Mouse (Mus musculus) limb, embryonic 13.5 days (tissue): Measurements from ENCODE around the gene Mycl. TPM values are rescaled to one million over a fixed set of nuclear protein-coding genes. Genes with fewer than 3 reads are reported as not detected.
A peak's percentile ranks its signal among the peaks of the same experiment; 100 is the strongest.
"Not testable (repeated sequence)": the region's sequence is repeated elsewhere in the genome, so short reads cannot be mapped to it uniquely, and the experiment has no call there.

Experiments used
- ATAC-seq: fragments of 200-750 bp; cut with Nextera tagmentation; 2 replicates; pipeline ENCODE4 v1.8.0; 2017; ENCODE audit warnings: low read depth, moderate number of reproducible peaks, moderate TSS enrichment; ENCODE audit not compliant: low FRiP score
- H3K27ac ChIP-seq: fragments of 300-500 bp; sonication (generic); 2 replicates; pipeline ENCODE4 v1.5.1; 2015; ENCODE audit warnings: inconsistent platforms, mild to moderate bottlenecking, moderate library complexity
- H3K27me3 ChIP-seq: fragments of 300-500 bp; sonication (generic); 2 replicates; pipeline ENCODE4 v1.6.1; 2015; ENCODE audit warnings: mild to moderate bottlenecking, inconsistent platforms
- H3K36me3 ChIP-seq: fragments of 300-500 bp; sonication (generic); 2 replicates; pipeline ENCODE4 v1.6.1; 2015; ENCODE audit warnings: inconsistent platforms, mild to moderate bottlenecking, moderate library complexity
- H3K4me1 ChIP-seq: fragments of 300-500 bp; sonication (generic); 2 replicates; pipeline ENCODE4 v1.6.1; 2015; ENCODE audit warnings: inconsistent platforms
- H3K4me2 ChIP-seq: fragments of 300-500 bp; sonication (generic); replicated peaks from 2 replicates; pipeline ENCODE4 v1.6.1; 2015; ENCODE audit warnings: inconsistent platforms, mild to moderate bottlenecking, moderate library complexity
- H3K4me3 ChIP-seq: fragments of 300-500 bp; sonication (generic); 2 replicates; pipeline ENCODE4 v1.5.1; 2015; ENCODE audit warnings: moderate library complexity, mild to moderate bottlenecking, inconsistent platforms
- H3K9ac ChIP-seq: fragments of 300-500 bp; sonication (generic); 2 replicates; pipeline ENCODE4 v1.6.1; 2015; ENCODE audit warnings: mild to moderate bottlenecking, inconsistent platforms
- H3K9me3 ChIP-seq: fragments of 300-500 bp; sonication (generic); 2 replicates; pipeline ENCODE4 v1.6.1; 2016; ENCODE audit warnings: inconsistent platforms
- WGBS: fragments of 180-500 bp; shearing (Covaris S2); methylation state at CpG from one replicate; pipeline ENCODE4 v1.1.7; 2015; 5-methylcytosine and 5-hydroxymethylcytosine counted together
- polyA plus RNA-seq: library from polyadenylated mRNA; unstranded; fragments of >200 nt; fragmentation: Nextera tagmentation; extraction: Ambion mirVana; gene quantifications from 2 replicates; pipeline ENCODE4 v1.2.1, GENCODE M21; 2015

Mycl gene
- polyA plus RNA-seq, 1 experiment from 2014 or later, result 28.2 TPM

- H3K4me3 ChIP-seq, result no peak overlapping the region
- H3K36me3 ChIP-seq, result peaks cover 19% of the 10 kb centered on the region
- H3K27me3 ChIP-seq, result 0 out of 2 replicates have a peak, but pooled peaks cover 6% of the 10 kb centered on the region
- 66% methylated on average over 14 of the region's 14 CpGs for WGBS
- no peak for ATAC-seq
- H3K4me2 ChIP-seq, result 0 out of 2 replicates have a peak overlapping the region, but pooled peaks have one; percentile 4
- peaks cover 40% of the 10 kb centered on the region for H3K4me1 ChIP-seq
- no peak overlapping the region for H3K27ac ChIP-seq
- no peaks in the 10 kb centered on the region for H3K9me3 ChIP-seq
- H3K9ac ChIP-seq, result no peak overlapping the region
Observed at GRCm38 (mm10) chr4:123000130-123000529, 4.7 kb downstream of the Mycl start.

GRCm38 (mm10) chr4:123000617-123001342, 5.3 kb downstream of the Mycl start:
- Histone ChIP-seq H3K36me3 (peaks cover 19% of the 10 kb centered on the region), H3K4me2 (no peak overlapping the region), H3K4me3 (no peak overlapping the region), H3K9me3 (no peaks in the 10 kb centered on the region), H3K9ac (no peak overlapping the region), H3K27me3 (0 out of 2 replicates have a peak, but pooled peaks cover 6% of the 10 kb centered on the region), H3K27ac (no peak overlapping the region), H3K4me1 (peaks cover 45% of the 10 kb centered on the region)
- WGBS, result 62% methylated on average over 17 of the region's 17 CpGs
- peak; percentile 54 for ATAC-seq

- Histone ChIP-seq H3K4me3 (no peak overlapping the region), H3K36me3 (peaks cover 14% of the 10 kb centered on the region), H3K9me3 (no peaks in the 10 kb centered on the region), H3K27ac (peak overlapping the region; percentile 65), H3K4me2 (peak overlapping the region; percentile 12), H3K4me1 (peaks cover 18% of the 10 kb centered on the region), H3K27me3 (no peaks in the 10 kb centered on the region), H3K9ac (no peak overlapping the region)
- ATAC-seq, result peak; percentile 57; the same call in 1 of the 2 replicates
- 36% methylated on average over 15 of the region's 15 CpGs for WGBS
Observed at GRCm38 (mm10) chr4:123005054-123005966, 9.9 kb downstream of the Mycl start.

- H3K4me3 ChIP-seq, H3K36me3 ChIP-seq, ATAC-seq, H3K4me1 ChIP-seq, H3K9me3 ChIP-seq, H3K27ac ChIP-seq, H3K9ac ChIP-seq, H3K27me3 ChIP-seq, H3K4me2 ChIP-seq: not testable (repeated sequence)
- 92% methylated on average over 4 of the region's 4 CpGs for WGBS
Observed at GRCm38 (mm10) chr4:123012501-123012900, 17.0 kb downstream of the Mycl start.

- Histone ChIP-seq H3K4me1 (peaks cover 16% of the 10 kb centered on the region), H3K36me3 (no peaks in the 10 kb centered on the region), H3K9ac (no peak overlapping the region), H3K9me3 (no peaks in the 10 kb centered on the region), H3K4me3 (no peak overlapping the region), H3K4me2 (no peak overlapping the region), H3K27me3 (no peaks in the 10 kb centered on the region), H3K27ac (no peak overlapping the region)
- 68% methylated on average over 5 of the region's 5 CpGs for WGBS
- ATAC-seq, result no peak
Observed at GRCm38 (mm10) chr4:123013346-123013945, 18.0 kb downstream of the Mycl start.

GRCm38 (mm10) chr4:123013949-123014406, 18.5 kb downstream of the Mycl start:
- Histone ChIP-seq H3K36me3 (no peaks in the 10 kb centered on the region), H3K27me3 (no peaks in the 10 kb centered on the region), H3K9ac (no peak overlapping the region), H3K27ac (no peak overlapping the region), H3K4me1 (peaks cover 22% of the 10 kb centered on the region), H3K4me2 (no peak overlapping the region), H3K9me3 (no peaks in the 10 kb centered on the region), H3K4me3 (no peak overlapping the region)
- no peak for ATAC-seq
- 60% methylated on average over 3 of the region's 3 CpGs for WGBS

GRCm38 (mm10) chr4:123014501-123015282, 19.2 kb downstream of the Mycl start:
- WGBS, result 44% methylated on average over 7 of the region's 7 CpGs
- ATAC-seq, result no peak
- H3K4me1 ChIP-seq, result peaks cover 25% of the 10 kb centered on the region

GRCm38 (mm10) chr4:123016451-123016957, 21.1 kb downstream of the Mycl start, which contains the start of gene Trit1:
Gene Trit1 (plus strand): TSS chr4:123016597.
- Histone ChIP-seq H3K27ac (peak within 1 kb of the TSS; percentile 91), H3K9ac (peak within 1 kb of the TSS; percentile 92), H3K36me3 (peaks cover 17% of the 10 kb centered on the region), H3K27me3 (no peaks in the 10 kb centered on the region), H3K4me1 (peaks cover 25% of the 10 kb centered on the region), H3K4me2 (peak within 1 kb of the TSS; percentile 91), H3K9me3 (no peaks in the 10 kb centered on the region), H3K4me3 (peak within 1 kb of the TSS; percentile 93)
- peak; percentile 96 for ATAC-seq
- under 1% methylated on average over 34 of the region's 34 CpGs for WGBS

More at GRCm38 (mm10) chr4:123014501-123015282, 19.2 kb downstream of the Mycl start:
- no peaks in the 10 kb centered on the region for H3K27me3 ChIP-seq
- no peak overlapping the region for H3K9ac ChIP-seq
- no peaks in the 10 kb centered on the region for H3K9me3 ChIP-seq
- peaks cover 1% of the 10 kb centered on the region; the same call in 1 of the 2 replicates for H3K36me3 ChIP-seq
- no peak overlapping the region for H3K4me2 ChIP-seq
- no peak overlapping the region for H3K4me3 ChIP-seq
- no peak overlapping the region for H3K27ac ChIP-seq

- WGBS, result 94% methylated on average over 3 of the region's 3 CpGs
- H3K9ac ChIP-seq, result no peak overlapping the region
- no peak for ATAC-seq
- no peaks in the 10 kb centered on the region for H3K9me3 ChIP-seq
- peaks cover 36% of the 10 kb centered on the region for H3K36me3 ChIP-seq
- no peak overlapping the region for H3K4me2 ChIP-seq
- no peak overlapping the region for H3K27ac ChIP-seq
- peaks cover 25% of the 10 kb centered on the region for H3K4me1 ChIP-seq
- H3K27me3 ChIP-seq, result no peaks in the 10 kb centered on the region
- H3K4me3 ChIP-seq, result no peak overlapping the region
Observed at GRCm38 (mm10) chr4:123021591-123021990, 26.1 kb downstream of the Mycl start.

GRCm38 (mm10) chr4:123022896-123023295, 27.4 kb downstream of the Mycl start:
- no peak overlapping the region for H3K9ac ChIP-seq
- WGBS, result 100% methylated on average over 1 of the region's 1 CpGs
- H3K27me3 ChIP-seq, result no peaks in the 10 kb centered on the region
- no peak overlapping the region for H3K4me2 ChIP-seq
- H3K4me3 ChIP-seq, result no peak overlapping the region
- peaks cover 17% of the 10 kb centered on the region for H3K4me1 ChIP-seq
- H3K36me3 ChIP-seq, result peaks cover 43% of the 10 kb centered on the region
- H3K27ac ChIP-seq, result no peak overlapping the region
- no peak for ATAC-seq
- no peaks in the 10 kb centered on the region for H3K9me3 ChIP-seq

- H3K9me3 ChIP-seq, result no peaks in the 10 kb centered on the region
- no peaks in the 10 kb centered on the region for H3K27me3 ChIP-seq
- H3K9ac ChIP-seq, result no peak overlapping the region
- no peak for ATAC-seq
- H3K4me2 ChIP-seq, result no peak overlapping the region
- 87% methylated on average over 2 of the region's 2 CpGs for WGBS
- H3K27ac ChIP-seq, result no peak overlapping the region
- no peak overlapping the region for H3K4me3 ChIP-seq
- H3K36me3 ChIP-seq, result peaks cover 59% of the 10 kb centered on the region
- 0 out of 2 replicates have a peak, but pooled peaks cover 3% of the 10 kb centered on the region for H3K4me1 ChIP-seq
Observed at GRCm38 (mm10) chr4:123025418-123025817, 30.0 kb downstream of the Mycl start.
